Mouse (Mus musculus): Measurements from ENCODE around the gene Cpxm2.
A peak's percentile ranks its signal among the peaks of the same experiment; 100 is the strongest.

The Cpxm2 gene

DNA sequence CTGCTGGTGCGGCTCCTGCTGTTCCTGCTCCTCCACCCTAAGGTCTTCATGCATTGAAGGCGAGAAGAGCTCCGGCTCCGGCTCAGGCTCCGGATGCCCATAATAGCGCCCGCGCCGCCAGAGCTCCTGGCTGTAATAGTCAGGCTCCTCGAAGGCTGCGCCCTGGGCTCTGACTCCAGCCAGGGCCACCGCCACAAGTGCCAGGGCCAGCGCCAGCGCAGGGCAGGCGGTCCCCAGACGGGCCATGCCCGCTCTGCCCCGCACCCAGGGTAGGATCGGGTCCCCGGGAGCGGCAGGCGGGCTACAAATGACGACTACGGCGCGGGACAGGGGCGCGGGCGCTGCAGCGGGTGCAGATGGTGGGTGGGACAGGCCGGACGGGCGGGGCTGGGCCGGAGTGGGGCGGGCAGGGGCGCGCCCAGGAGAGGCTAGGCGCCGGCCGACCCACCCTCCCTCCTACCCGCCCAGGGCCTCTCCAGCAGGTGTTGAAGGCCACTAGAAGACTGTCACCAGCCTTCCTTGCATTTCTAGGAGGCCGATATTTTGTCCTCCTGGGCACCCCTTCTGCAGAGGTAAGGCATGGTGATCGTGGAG lies at the start of gene Cpxm2:
Gene Cpxm2 (minus strand): TSS at position 372 of the 594 bp plus-strand sequence.
- DNase-seq (ENCODE audit: low spot score), result peak; percentile 4

DNA sequence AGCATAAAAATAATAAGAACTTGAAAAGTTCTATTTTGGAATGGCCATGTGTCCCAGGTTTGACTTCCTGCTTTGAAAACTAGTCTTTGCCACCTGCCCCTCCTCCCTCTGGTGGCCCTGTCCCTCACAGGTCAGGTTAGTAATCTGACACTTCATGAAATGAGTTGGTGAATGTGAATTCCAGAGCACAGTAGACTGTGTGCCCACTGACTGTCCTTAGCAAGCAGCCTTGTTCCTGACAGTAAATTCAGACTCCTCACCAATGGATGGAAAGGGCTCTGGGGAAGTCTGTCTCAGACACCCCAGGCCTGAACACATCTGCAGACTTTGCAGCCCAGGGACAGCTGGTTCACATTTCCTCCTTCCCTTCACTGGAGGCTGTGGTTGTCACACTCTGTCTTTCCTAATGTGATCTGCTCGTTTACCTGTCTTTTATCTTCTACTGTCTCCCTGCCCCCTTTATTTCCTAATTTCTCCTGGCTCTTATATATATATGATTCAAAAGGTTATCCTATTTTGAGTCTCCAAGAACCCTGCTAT lies 49.6 kb upstream of the Cpxm2 start:
- DNase-seq (ENCODE audit: low spot score), result no peak

DNA sequence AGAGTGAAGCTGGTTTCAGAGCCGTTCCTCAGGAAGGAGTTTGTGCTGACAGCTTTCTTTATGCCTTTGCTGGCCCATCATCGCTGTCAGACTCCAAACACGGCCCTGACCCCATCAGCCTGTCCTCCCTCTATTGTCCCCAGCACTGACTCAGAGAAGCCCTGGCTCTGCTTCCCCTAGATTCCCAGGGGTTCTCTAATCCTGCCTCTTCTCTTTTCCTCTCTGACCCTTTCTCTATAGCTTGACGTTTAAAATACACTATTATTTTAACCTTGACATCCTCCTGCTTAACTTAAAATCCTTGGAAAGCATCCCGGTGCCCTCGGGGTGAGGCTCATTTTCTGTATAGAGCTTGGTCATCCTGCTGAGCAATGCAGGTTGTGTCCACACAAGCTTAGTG lies 45.1 kb upstream of the Cpxm2 start:
- DNase-seq (ENCODE audit: low spot score), result no peak

DNA sequence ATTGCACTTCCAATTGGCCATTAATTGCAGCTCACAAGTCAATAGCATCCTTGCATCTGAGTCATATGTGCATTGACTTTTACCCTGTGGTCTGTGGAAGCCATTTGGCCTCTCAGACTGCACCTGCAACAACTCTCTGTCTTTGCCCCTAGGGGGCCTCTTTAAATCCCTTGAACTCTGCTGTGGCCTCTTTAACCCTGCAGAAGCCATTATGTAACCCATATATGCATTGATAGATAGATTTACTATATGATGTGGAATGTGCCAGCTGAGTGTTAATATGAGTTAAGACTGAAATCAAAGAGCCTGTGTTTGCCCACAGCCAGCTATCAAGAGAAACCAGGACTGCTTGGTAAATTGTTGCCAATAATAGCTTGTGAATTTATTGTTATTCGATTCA lies 44.3 kb upstream of the Cpxm2 start:
- DNase-seq (ENCODE audit: low spot score), result no peak

- no peak for DNase-seq (ENCODE audit: low spot score)
These were observed 43.4 kb upstream of the Cpxm2 start for GRCm38 (mm10) chr7:132197817-132198475.

GRCm38 (mm10) chr7:132196581-132196980 lies 42.0 kb upstream of the Cpxm2 start:
- DNase-seq (ENCODE audit: low spot score), result no peak

GRCm38 (mm10) chr7:132193606-132194005 lies 39.1 kb upstream of the Cpxm2 start:
- no peak for DNase-seq (ENCODE audit: low spot score)

DNA sequence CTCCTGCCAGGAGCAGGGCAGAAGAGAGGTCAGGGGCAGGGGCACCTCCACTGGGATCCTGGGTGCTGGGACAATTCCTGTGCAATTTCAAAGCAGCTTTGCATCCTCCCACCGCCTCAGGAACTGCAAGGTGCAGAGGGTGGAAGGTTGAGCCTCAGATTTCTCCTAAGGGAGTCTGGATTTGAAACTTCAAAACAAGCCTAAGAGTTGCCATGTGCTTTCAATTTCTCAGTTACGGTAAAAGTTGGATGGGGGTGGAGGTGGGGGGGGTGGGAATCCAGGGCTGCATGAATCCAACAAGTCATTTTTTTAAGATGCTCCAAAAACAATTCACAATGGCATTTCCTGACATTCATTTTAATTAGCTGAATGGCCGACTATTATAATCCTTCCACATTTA lies 32.9 kb upstream of the Cpxm2 start:
- no peak for DNase-seq (ENCODE audit: low spot score)

DNA sequence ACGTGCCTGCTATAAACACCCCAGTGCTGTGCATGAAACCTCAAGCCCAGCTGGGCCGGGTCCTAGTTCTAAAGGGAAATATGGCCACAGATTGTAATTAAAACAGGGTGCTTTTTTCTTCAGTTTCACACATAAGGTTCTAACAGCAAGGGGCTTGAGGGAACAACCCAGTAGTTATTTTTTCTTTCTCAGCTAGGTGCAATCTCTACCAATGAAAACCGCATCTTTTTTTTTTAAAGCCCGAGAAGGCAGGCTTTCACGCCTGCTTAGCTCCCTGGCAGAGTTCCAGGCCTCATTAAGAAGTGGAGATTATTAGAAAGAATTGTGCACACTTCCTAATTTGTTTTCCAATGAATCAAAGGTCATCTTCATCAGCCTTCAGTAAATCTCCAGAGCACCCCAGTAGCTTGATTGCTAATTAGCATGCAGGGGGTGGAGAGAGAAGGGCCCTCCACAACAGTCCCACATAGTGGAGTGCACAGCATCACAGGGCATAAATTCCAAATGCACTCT lies 29.4 kb upstream of the Cpxm2 start:
- no peak for DNase-seq (ENCODE audit: low spot score)

GRCm38 (mm10) chr7:132181586-132182198 lies 27.2 kb upstream of the Cpxm2 start:
- no peak for DNase-seq (ENCODE audit: low spot score)

DNA sequence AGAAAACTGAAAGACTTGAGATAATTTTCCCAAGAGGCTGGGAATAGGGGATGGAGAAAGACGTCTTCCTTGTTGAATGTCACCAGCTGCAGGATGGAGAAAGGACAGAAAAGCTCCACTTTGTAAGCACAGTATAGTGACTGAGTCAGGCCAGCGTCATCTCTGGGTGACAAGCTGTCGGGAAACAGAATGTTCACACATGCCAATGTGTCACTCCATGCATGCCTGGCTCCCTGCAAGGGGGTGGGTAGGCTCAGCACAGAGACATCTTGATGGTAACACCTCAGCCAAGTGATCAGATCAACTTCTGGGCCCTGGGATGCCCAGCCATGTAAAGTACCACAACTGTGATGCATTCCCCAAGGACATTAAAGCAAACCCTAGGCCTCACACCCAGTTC lies 26.5 kb upstream of the Cpxm2 start:
- no peak for DNase-seq (ENCODE audit: low spot score)

DNA sequence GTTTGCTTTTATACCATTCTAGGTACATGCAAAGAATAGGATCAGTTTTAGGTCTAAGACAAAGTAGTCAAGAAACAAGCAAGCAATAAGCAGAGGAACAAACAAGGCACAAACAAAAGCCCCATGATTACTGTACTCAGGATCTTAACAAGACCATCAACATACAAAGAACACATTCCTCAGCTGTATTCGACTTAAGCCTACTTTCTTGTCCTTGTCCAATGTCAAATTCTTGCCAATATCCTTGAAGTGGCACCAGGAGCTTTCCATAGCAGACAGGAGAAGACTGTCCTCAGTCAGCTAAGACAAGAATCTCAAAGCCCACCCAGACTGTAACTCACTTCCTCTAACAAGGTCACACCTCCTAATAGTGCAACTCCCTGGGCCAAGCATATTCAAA lies 24.5 kb upstream of the Cpxm2 start:
- DNase-seq (ENCODE audit: low spot score), result no peak

DNA sequence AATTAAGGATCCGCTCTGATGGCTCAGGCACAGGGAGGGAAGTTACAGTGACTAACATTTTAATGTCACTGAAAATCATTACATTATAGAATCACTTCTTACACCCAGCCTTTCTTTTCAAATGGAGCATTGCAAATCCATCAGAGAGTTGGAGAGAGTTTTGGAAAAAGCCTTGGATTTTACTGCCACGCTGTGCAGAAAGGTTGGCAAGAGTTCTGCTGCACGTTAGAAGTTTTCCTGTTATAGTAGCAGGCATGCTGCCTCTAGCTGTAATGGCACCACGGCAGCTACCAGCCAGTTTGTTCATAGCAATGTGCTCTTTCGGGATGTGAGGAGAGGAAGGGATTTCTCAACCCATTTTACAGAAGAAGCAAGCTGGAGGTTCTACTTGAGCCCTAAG lies 20.2 kb upstream of the Cpxm2 start:
- no peak for DNase-seq (ENCODE audit: low spot score)

GRCm38 (mm10) chr7:132174296-132174695 lies 19.8 kb upstream of the Cpxm2 start:
- no peak for DNase-seq (ENCODE audit: low spot score)

- no peak for DNase-seq (ENCODE audit: low spot score)
These were observed 17.7 kb upstream of the Cpxm2 start for GRCm38 (mm10) chr7:132172220-132172619.

DNA sequence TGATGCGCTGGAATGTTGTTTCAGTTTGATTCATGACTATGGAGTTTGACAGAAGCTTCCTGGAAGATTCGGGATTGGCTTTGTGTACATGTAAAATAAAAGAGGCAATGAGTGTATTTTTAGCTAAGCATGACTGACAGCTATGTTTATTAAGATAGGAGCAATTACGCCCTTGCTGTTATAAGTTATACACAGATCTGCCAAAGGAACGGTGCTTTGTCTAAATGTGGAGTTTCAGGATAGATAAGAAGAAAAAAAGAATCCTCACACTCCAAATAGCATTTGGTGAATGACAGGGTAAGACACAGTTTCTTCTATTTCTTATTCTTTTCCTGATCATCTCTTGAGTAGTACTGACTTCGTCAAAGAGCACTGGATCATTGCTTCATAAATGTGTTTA lies 17.2 kb upstream of the Cpxm2 start:
- no peak for DNase-seq (ENCODE audit: low spot score)

- DNase-seq (ENCODE audit: low spot score), result no peak
These were observed 15.1 kb upstream of the Cpxm2 start for GRCm38 (mm10) chr7:132169419-132170169.

GRCm38 (mm10) chr7:132167239-132167638 lies 12.7 kb upstream of the Cpxm2 start:
- DNase-seq (ENCODE audit: low spot score), result no peak

GRCm38 (mm10) chr7:132162254-132162653 lies 7.7 kb upstream of the Cpxm2 start:
- no peak for DNase-seq (ENCODE audit: low spot score)

GRCm38 (mm10) chr7:132158321-132159025 lies 3.9 kb upstream of the Cpxm2 start:
- no peak for DNase-seq (ENCODE audit: low spot score)

DNA sequence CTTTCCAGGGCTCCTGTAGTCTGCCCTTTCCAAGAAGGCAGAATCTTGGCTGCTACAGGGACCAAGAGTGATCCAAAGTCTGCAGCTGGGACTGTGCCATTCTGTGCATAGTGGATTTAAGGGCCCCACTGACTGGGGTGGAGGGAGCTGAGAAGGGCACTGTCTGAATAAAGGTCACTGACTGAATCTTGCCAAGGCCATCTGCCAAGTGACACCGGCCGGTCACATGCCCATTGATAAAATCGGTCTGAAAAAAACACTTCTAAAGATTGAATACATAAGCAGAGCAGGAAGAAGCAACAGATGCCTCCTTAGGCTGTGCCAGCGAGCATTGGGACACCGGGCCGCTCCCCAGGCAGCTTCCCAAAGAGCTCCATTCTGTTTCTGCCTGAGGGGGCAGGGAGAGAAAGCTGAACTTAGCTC lies 803 bp downstream of the Cpxm2 start:
- no peak for DNase-seq (ENCODE audit: low spot score)
